Comparison of ENCODE assay signal across 9 mouse cellular contexts in the genomic region with DNA sequence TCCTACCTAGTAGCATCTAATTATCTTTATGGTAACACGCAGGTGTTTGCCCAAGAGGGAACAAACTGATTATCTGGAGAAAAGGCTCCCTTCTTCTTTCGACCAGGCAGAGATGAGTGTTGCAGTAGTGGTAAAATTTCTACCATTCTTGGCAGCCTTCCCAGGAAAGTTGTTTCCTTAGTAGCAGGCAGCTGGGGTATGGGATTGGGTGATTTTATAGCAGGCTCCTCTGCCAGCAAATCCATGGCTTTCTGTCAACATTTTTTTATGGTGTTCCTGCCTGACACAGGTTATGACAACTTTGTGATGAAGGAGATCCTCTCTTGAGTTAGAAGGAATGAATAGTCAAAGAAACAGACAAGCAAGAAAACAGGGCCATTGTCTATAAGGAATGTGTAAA. TPM values are rescaled to one million over a fixed set of nuclear protein-coding genes. Genes with fewer than 3 reads are reported as not detected.
DNase-seq lines count a peak whose midpoint lies in the region; ATAC-seq and TF ChIP-seq lines count a peak whose summit lies in the region.
"Had no signal": no experiment of that assay in that cellular context is flagged by ENCODE, and none has a peak within 500 bp of the region (broad histone marks: within the 10 kb centered on the region; RNA-seq: fewer than 3 reads in every experiment).

No protein-coding gene starts in this region.

- no peak overlapping the region for H3K4me3 ChIP-seq in layer of hippocampus, adult 2 months
- H3K4me3 ChIP-seq: neural tube, embryonic 13.5 days had no signal

- TF ChIP-seq CTCF in layer of hippocampus, adult 2 months (conservative IDR thresholded peaks at IDR 0.05), result no peak

- no peak for ATAC-seq in megakaryocyte-erythroid progenitor cell, adult 5-6 weeks (replicated peaks; ENCODE audit: low FRiP score, low TSS enrichment, poor library complexity, severe bottlenecking)

- peak; percentile 15 for DNase-seq in adrenal gland, postnatal 14 days
- DNase-seq in adrenal gland, adult 8-10 months, result no peak
- DNase-seq in right cerebral cortex, adult 18-20 months, result peak; percentile 62
- DNase-seq in right cerebral cortex, postnatal 4 days, result no peak
- peak; percentile 63 to 73 for DNase-seq in layer of hippocampus, adult 2 months (ENCODE audit: low spot score in 2 of 2)
- DNase-seq in telencephalon, adult 2 months (ENCODE audit: low read depth, low spot score), result peak; percentile 65
- DNase-seq in spleen, postnatal 4 days (ENCODE audit: low spot score in 2 of 2), result no peak

- no peak overlapping the region for H3K27ac ChIP-seq in layer of hippocampus, adult 2 months
- H3K27ac ChIP-seq: neural tube, embryonic 13.5 days had no signal

RNA-seq across cellular contexts. Expression of a gene that starts 40.2 kb away (rescaled TPM):
- not detected in 2 replicates for total RNA-seq in adrenal gland, postnatal 14 days (2021)
- not detected for total RNA-seq in adrenal gland, adult 8-10 months (2022)
- not detected for total RNA-seq in layer of hippocampus, adult 2 months (2021)
- total RNA-seq in megakaryocyte-erythroid progenitor cell, adult 5-6 weeks (2014; fragmentation: Nextera tagmentation), result not detected in 2 replicates
- not detected in 2 replicates for total RNA-seq in megakaryocyte-erythroid progenitor cell, adult 5-6 weeks (2017)

RNA-seq across cellular contexts. Expression of a gene that starts 58.1 kb away (rescaled TPM):
- 13.4 and 14.8 TPM in 2 replicates for total RNA-seq in adrenal gland, postnatal 14 days (2021)
- 10 to 100 TPM in 2 of 4 experiments, 1 to 10 TPM in 2; 5.5 to 33.1 (median 13.5) TPM for total RNA-seq in adrenal gland, adult 8-10 months (2022)
- 10 to 100 TPM; 19.9 to 20.0 TPM for total RNA-seq in layer of hippocampus, adult 2 months (2021)
- not detected in 2 replicates for total RNA-seq in megakaryocyte-erythroid progenitor cell, adult 5-6 weeks (2014; fragmentation: Nextera tagmentation)
- total RNA-seq in megakaryocyte-erythroid progenitor cell, adult 5-6 weeks (2017), result not detected in 2 replicates

Comparison
In these comparisons a context has a peak if more than half of its experiments do, and no peak if none do; other contexts are left out.
1. DNase-seq: peak in adrenal gland, postnatal 14 days (single experiment), right cerebral cortex, adult 18-20 months (single experiment), layer of hippocampus, adult 2 months (2 of 2) and telencephalon, adult 2 months (single experiment); none in adrenal gland, adult 8-10 months (single experiment), right cerebral cortex, postnatal 4 days (single experiment) and spleen, postnatal 4 days (0 of 2).
2. RNA of a gene that starts 58.1 kb away (total RNA-seq): 19.9 to 20.0 TPM in layer of hippocampus, adult 2 months, 5.5 to 33.1 TPM in adrenal gland, adult 8-10 months and 13.4 to 14.8 TPM in adrenal gland, postnatal 14 days; not detected in megakaryocyte-erythroid progenitor cell, adult 5-6 weeks; every median in the first group is over 4 times any median in the second.